Mouse (Mus musculus) adrenal gland, adult 8-10 months (tissue): ENCODE results near the gene Rnf135. TPM values are rescaled to one million over a fixed set of nuclear protein-coding genes. Genes with fewer than 3 reads are reported as not detected.
A peak's percentile ranks its signal among the peaks of the same experiment; 100 is the strongest.
"Not testable (repeated sequence)": the region's sequence is repeated elsewhere in the genome, so short reads cannot be mapped to it uniquely, and the experiment has no call there.

Experiments used
- DNase-seq: peaks from one replicate; pipeline ENCODE4 v3.0.0; 2022
- total RNA-seq, 4 experiments: library from RNA; stranded (reverse); gene quantifications; 2 replicates each; pipeline ENCODE4 v1.2.4; 2022

Gene Rnf135
- total RNA-seq, 4 experiments from 2014 or later, result 13.4 to 16.8 (median 13.7) TPM

GRCm38 (mm10) chr11:80163362-80164116 lies 20.1 kb upstream of the Rnf135 start:
- DNase-seq, result no peak

GRCm38 (mm10) chr11:80164224-80164623 lies 19.4 kb upstream of the Rnf135 start:
- DNase-seq, result no peak

GRCm38 (mm10) chr11:80168121-80168520 lies 15.5 kb upstream of the Rnf135 start:
- no peak for DNase-seq

- DNase-seq, result no peak
These were observed 14.9 kb upstream of the Rnf135 start for GRCm38 (mm10) chr11:80168611-80169249.

- no peak for DNase-seq
These were observed 14.0 kb upstream of the Rnf135 start for GRCm38 (mm10) chr11:80169629-80170028.

- no peak for DNase-seq
These were observed 13.3 kb upstream of the Rnf135 start for GRCm38 (mm10) chr11:80170351-80170750.

- peak; percentile 76 for DNase-seq
These were observed 11.8 kb upstream of the Rnf135 start for GRCm38 (mm10) chr11:80171884-80172283.

GRCm38 (mm10) chr11:80173963-80174670 lies 9.5 kb upstream of the Rnf135 start:
- DNase-seq, result no peak

GRCm38 (mm10) chr11:80176911-80177895 lies 6.4 kb upstream of the Rnf135 start:
- DNase-seq, result peak; percentile 43

GRCm38 (mm10) chr11:80178316-80178715 lies 5.3 kb upstream of the Rnf135 start:
- DNase-seq, result no peak

- no peak for DNase-seq
These were observed 2.5 kb upstream of the Rnf135 start for GRCm38 (mm10) chr11:80181021-80181749.

- not testable (repeated sequence) for DNase-seq
These were observed 472 bp upstream of the Rnf135 start for GRCm38 (mm10) chr11:80183054-80183704.

GRCm38 (mm10) chr11:80184531-80185071 lies 950 bp downstream of the Rnf135 start:
- no peak for DNase-seq

GRCm38 (mm10) chr11:80185441-80185976 lies 1.9 kb downstream of the Rnf135 start:
- not testable (repeated sequence) for DNase-seq

GRCm38 (mm10) chr11:80190280-80190679 lies 6.6 kb downstream of the Rnf135 start:
- no peak for DNase-seq

- DNase-seq, result no peak
These were observed 10.2 kb downstream of the Rnf135 start for GRCm38 (mm10) chr11:80193827-80194226.

- DNase-seq, result no peak
These were observed 12.7 kb downstream of the Rnf135 start for GRCm38 (mm10) chr11:80196351-80196750.

GRCm38 (mm10) chr11:80199316-80199715 lies 15.7 kb downstream of the Rnf135 start:
- no peak for DNase-seq

GRCm38 (mm10) chr11:80199773-80200172 lies 16.1 kb downstream of the Rnf135 start:
- no peak for DNase-seq

- DNase-seq, result no peak
These were observed 16.7 kb downstream of the Rnf135 start for GRCm38 (mm10) chr11:80200326-80200725.
